Mouse (Mus musculus) cerebellum, adult 11 months (tissue): Measurements from ENCODE around the gene Olfr1465.

Source experiments
- DNase-seq: peaks from one replicate; pipeline ENCODE4 v3.0.0; 2022

Olfr1465 gene

DNA sequence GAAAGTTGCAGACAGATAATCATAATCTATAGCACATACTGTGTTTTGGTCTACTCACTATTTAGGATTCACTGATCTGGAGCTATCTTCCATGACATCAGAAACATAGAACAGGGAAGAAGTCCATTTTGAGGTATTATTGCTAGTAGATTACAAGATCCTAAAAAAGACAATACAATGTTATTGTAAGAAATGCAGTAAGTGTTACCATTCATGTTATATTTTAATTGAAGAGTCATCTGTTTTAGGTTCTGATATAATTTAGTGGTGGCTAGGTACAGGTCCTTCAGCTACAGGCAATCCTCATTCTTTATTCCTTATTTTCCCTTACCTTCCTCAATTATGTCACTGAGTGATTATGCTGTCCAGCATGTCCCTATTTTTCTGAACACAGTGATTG is at the start of gene Olfr1465:
Olfr1465 (minus strand) TSS at position 101 of the 400 bp plus-strand sequence.
- no peak for DNase-seq

DNA sequence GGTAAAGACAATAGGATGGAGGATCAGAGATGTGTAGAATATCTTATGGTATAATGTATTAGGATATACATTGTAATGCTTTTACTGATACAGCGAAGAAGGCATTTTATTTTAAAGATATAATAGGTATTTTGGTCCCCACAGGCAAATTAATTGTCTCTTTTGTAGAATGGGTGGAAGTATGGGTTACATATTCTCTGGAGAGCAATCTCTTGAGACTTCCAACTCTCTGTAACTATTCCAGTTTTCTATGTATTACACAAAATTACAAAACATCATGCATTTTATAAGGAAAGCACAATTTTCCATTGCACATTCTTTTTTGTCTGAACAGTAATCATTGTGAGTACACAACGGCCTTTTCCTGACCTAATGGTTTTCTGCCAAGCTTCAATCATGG is 46.6 kb upstream of the Olfr1465 start, which contains the start of gene Olfr1467:
Olfr1467 (plus strand) TSS at position 301 of the 400 bp plus-strand sequence.
- no peak for DNase-seq

DNA sequence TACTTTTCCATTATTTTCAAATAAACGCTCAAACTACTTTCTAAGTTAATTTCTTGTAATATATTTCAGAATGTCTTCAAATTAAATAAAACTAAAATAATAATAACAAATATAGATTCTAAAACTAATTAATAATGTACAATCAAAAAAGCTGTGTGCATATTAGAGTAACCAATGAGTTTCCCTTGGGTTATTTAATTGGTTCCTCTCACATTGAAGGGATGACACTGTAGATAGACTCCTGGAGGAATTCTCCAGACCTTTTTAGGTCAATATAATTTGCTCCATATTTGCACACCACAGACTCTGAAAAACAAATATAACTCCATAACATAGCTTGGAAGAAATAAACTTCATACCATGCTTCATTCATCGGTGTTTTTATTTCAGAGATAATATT is 23.2 kb upstream of the Olfr1465 start, which contains the start of gene Olfr1466:
Olfr1466 (plus strand) TSS at position 301 of the 400 bp plus-strand sequence.
- DNase-seq = no peak
